Mouse (Mus musculus): ENCODE measurements at regions not wholly inside any gene's neighbourhood (a gene's known extent, or its start where the extent isn't known, plus 50 kb on each side); places are given as distances from the start of the nearest gene placed in this dataset.
"Not testable (repeated sequence)": the region's sequence is repeated elsewhere in the genome, so short reads cannot be mapped to it uniquely, and the experiment has no call there.

DNA sequence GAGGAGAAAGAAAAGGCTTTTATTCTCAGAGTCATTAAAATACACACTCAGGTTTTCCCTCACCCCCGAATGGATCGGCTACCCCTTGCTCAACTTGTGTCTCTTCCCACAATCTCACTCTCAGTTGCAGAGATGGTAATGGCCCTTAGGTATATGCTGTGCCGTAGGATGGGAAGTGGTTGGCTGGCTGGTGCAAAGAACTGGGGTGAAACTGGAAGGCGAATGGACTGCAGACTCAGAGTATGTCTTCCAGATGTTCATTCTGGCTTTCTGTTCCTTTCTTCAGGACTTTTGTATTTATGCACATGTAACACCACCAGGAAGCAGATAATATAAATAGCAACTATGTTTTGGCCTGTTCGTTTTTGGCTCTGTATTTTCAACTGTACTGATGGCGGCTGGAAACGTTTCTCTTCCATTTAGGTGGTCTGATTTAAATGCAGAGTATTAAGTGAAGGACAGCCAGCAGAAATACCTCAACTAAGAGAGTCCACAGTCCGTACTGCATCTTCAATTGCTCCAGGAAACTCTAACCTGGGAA lies 188.0 kb upstream of the Daam1 start:
- WGBS, result 83% methylated on average over 8 of the region's 8 CpGs
- Histone ChIP-seq H3K27me3 (no peaks in the 10 kb centered on the region), H3K4me3 (no peak overlapping the region), H3K27ac (no peak overlapping the region), H3K9me3 (no peaks in the 10 kb centered on the region), H3K9ac (no peak overlapping the region), H3K4me2 (no peak overlapping the region), H3K4me1 (replicated peaks) (peaks cover 14% of the 10 kb centered on the region), H3K36me3 (no peaks in the 10 kb centered on the region)
- ATAC-seq (ENCODE audit: low FRiP score), result no peak

GRCm38 (mm10) chr12:71651251-71651650 lies 179.6 kb upstream of the Daam1 start:
- 49% methylated on average over 2 of the region's 2 CpGs for WGBS
- ATAC-seq (ENCODE audit: low FRiP score), result no peak
- H3K27ac ChIP-seq, result no peak overlapping the region
- H3K36me3 ChIP-seq, result no peaks in the 10 kb centered on the region
- H3K27me3 ChIP-seq, result no peaks in the 10 kb centered on the region
- H3K4me1 ChIP-seq (replicated peaks), result no peaks in the 10 kb centered on the region
- H3K9ac ChIP-seq, result no peak overlapping the region
- H3K4me2 ChIP-seq, result no peak overlapping the region
- no peaks in the 10 kb centered on the region for H3K9me3 ChIP-seq
- no peak overlapping the region for H3K4me3 ChIP-seq

- H3K4me3 ChIP-seq, result no peak overlapping the region
- H3K27ac ChIP-seq, result 0 out of 2 replicates have a peak overlapping the region, but pooled peaks have one; percentile 44
- no peaks in the 10 kb centered on the region for H3K9me3 ChIP-seq
- H3K9ac ChIP-seq, result no peak overlapping the region
- H3K4me2 ChIP-seq, result no peak overlapping the region
- no peaks in the 10 kb centered on the region for H3K36me3 ChIP-seq
- WGBS, result 70% methylated on average over 10 of the region's 10 CpGs
- no peaks in the 10 kb centered on the region for H3K27me3 ChIP-seq
- no peak for ATAC-seq (ENCODE audit: low FRiP score)
- H3K4me1 ChIP-seq (replicated peaks), result peaks cover 9% of the 10 kb centered on the region; the same call in 1 of the 2 replicates
Measured at GRCm38 (mm10) chr12:71693346-71694038, 137.4 kb upstream of the Daam1 start.

DNA sequence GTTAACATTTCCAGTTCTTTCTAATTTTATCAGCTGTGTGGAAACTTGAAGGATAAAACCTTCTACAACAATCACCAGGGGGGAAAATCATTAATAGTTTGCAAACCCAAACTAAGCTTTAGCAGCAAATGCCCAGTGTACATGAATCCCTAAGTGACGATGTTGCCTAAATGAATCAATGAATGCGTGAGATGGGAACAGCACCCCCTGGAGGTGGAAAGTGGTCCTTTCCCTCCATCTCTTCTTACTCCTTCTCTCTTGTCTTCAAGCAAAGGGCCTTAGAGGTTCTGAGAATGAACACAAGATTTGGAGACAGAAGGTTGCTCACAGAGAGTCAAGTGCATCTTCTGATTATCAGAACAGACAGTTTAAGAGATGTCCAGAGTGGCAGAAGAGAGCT lies 129.1 kb upstream of the Daam1 start:
- no peaks in the 10 kb centered on the region for H3K9me3 ChIP-seq
- no peak for ATAC-seq (ENCODE audit: low FRiP score)
- H3K4me3 ChIP-seq, result no peak overlapping the region
- 83% methylated on average over 2 of the region's 2 CpGs for WGBS
- H3K4me2 ChIP-seq, result no peak overlapping the region
- H3K36me3 ChIP-seq, result no peaks in the 10 kb centered on the region
- H3K27me3 ChIP-seq, result no peaks in the 10 kb centered on the region
- no peak overlapping the region for H3K27ac ChIP-seq
- no peak overlapping the region for H3K9ac ChIP-seq
- no peaks in the 10 kb centered on the region for H3K4me1 ChIP-seq (replicated peaks)

GRCm38 (mm10) chr12:71702181-71702580 lies 128.7 kb upstream of the Daam1 start:
- Histone ChIP-seq H3K27me3 (no peaks in the 10 kb centered on the region), H3K4me2 (no peak overlapping the region), H3K9me3 (no peaks in the 10 kb centered on the region), H3K4me3 (no peak overlapping the region), H3K9ac (no peak overlapping the region), H3K4me1 (replicated peaks) (no peaks in the 10 kb centered on the region), H3K36me3 (no peaks in the 10 kb centered on the region), H3K27ac (0 out of 2 replicates have a peak overlapping the region, but pooled peaks have one; percentile 23)
- no peak for ATAC-seq (ENCODE audit: low FRiP score)
- WGBS, result 87% methylated on average over 11 of the region's 11 CpGs

GRCm38 (mm10) chr12:71703146-71703902 lies 127.6 kb upstream of the Daam1 start:
- H3K9me3 ChIP-seq, result no peaks in the 10 kb centered on the region
- WGBS, result 87% methylated on average over 13 of the region's 13 CpGs
- H3K36me3 ChIP-seq, result no peaks in the 10 kb centered on the region
- ATAC-seq (ENCODE audit: low FRiP score), result no peak
- H3K9ac ChIP-seq, result no peak overlapping the region
- H3K27me3 ChIP-seq, result no peaks in the 10 kb centered on the region
- no peaks in the 10 kb centered on the region for H3K4me1 ChIP-seq (replicated peaks)
- H3K4me2 ChIP-seq, result no peak overlapping the region
- H3K4me3 ChIP-seq, result no peak overlapping the region
- H3K27ac ChIP-seq, result no peak overlapping the region

DNA sequence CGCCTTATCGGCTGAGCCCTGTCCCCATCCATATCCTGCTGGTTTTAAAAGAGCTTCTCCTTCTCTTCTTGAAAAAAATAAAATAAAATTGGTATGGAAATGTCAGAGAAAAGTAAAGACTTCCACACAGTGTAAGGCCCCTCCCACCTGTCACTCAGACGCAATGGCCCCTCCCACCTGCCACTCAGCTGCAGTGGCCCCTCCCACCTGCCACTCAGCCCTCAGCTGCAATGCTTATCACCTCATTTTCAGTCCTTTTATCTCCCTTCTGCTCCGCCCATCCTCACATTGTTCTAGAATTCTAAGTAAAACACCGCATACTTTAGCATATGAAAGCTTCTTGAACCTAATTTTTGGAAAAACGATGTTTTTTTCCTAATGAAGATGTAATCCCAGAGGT lies 126.4 kb upstream of the Daam1 start:
- WGBS, result 72% methylated on average over 6 of the region's 6 CpGs
- Histone ChIP-seq H3K9me3 (no peaks in the 10 kb centered on the region), H3K36me3 (no peaks in the 10 kb centered on the region), H3K4me3 (no peak overlapping the region), H3K4me2 (no peak overlapping the region), H3K4me1 (replicated peaks) (no peaks in the 10 kb centered on the region), H3K27me3 (no peaks in the 10 kb centered on the region), H3K9ac (no peak overlapping the region), H3K27ac (no peak overlapping the region)
- ATAC-seq (ENCODE audit: low FRiP score), result no peak

GRCm38 (mm10) chr12:71707727-71708369 lies 123.0 kb upstream of the Daam1 start:
- H3K27ac ChIP-seq, result no peak overlapping the region
- no peaks in the 10 kb centered on the region for H3K9me3 ChIP-seq
- H3K4me1 ChIP-seq (replicated peaks), result no peaks in the 10 kb centered on the region
- WGBS, result 29% methylated on average over 10 of the region's 10 CpGs
- no peak overlapping the region for H3K4me3 ChIP-seq
- no peak overlapping the region for H3K4me2 ChIP-seq
- H3K9ac ChIP-seq, result no peak overlapping the region
- H3K27me3 ChIP-seq, result no peaks in the 10 kb centered on the region
- H3K36me3 ChIP-seq, result no peaks in the 10 kb centered on the region
- ATAC-seq (ENCODE audit: low FRiP score), result peak; percentile 61; the same call in 1 of the 2 replicates

GRCm38 (mm10) chr12:71714606-71715005 lies 116.3 kb upstream of the Daam1 start:
- H3K9ac ChIP-seq, result no peak overlapping the region
- WGBS, result 59% methylated on average over 7 of the region's 7 CpGs

DNA sequence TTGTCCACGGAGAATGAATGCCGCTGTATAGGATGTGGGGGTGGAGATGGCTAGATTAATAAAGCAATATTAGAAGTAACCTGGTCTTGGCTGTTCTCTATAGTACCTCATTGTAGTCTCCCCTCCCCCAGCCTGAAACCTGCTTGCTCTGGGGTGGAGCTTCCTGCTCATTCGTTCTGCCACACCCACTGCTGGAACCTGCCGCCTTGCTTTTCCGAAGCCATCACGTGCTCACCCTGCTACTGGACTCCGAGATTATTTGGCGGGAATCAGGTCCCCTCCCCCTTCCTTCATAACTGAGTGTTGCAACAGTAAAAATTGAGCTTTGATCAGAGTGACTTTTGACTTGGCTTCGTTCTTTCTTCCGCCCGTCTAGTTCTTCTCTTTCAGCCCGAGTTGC lies 112.5 kb upstream of the Daam1 start:
- H3K9ac ChIP-seq; H3K4me2 ChIP-seq; H3K36me3 ChIP-seq; H3K9me3 ChIP-seq; H3K4me3 ChIP-seq; H3K27me3 ChIP-seq; ATAC-seq (ENCODE audit: low FRiP score); H3K27ac ChIP-seq; H3K4me1 ChIP-seq (replicated peaks): not testable (repeated sequence)
- WGBS, result 80% methylated on average over 12 of the region's 12 CpGs

More at GRCm38 (mm10) chr12:71714606-71715005, 116.3 kb upstream of the Daam1 start:
- H3K4me1 ChIP-seq (replicated peaks), result no peaks in the 10 kb centered on the region
- H3K4me3 ChIP-seq, result no peak overlapping the region
- no peak overlapping the region for H3K27ac ChIP-seq
- no peaks in the 10 kb centered on the region for H3K9me3 ChIP-seq
- no peaks in the 10 kb centered on the region for H3K27me3 ChIP-seq
- no peak for ATAC-seq (ENCODE audit: low FRiP score)
- H3K4me2 ChIP-seq, result no peak overlapping the region
- no peaks in the 10 kb centered on the region for H3K36me3 ChIP-seq

GRCm38 (mm10) chr12:71718911-71719310 lies 112.0 kb upstream of the Daam1 start:
- no peak overlapping the region for H3K4me2 ChIP-seq
- WGBS, result 83% methylated on average over 7 of the region's 7 CpGs
- ATAC-seq (ENCODE audit: low FRiP score), result no peak
- no peaks in the 10 kb centered on the region for H3K4me1 ChIP-seq (replicated peaks)
- no peak overlapping the region for H3K9ac ChIP-seq
- no peaks in the 10 kb centered on the region for H3K36me3 ChIP-seq
- H3K27me3 ChIP-seq, result no peaks in the 10 kb centered on the region
- H3K27ac ChIP-seq, result no peak overlapping the region
- no peaks in the 10 kb centered on the region for H3K9me3 ChIP-seq
- H3K4me3 ChIP-seq, result no peak overlapping the region

- Histone ChIP-seq H3K9me3 (no peaks in the 10 kb centered on the region), H3K36me3 (no peaks in the 10 kb centered on the region), H3K27ac (no peak overlapping the region), H3K4me1 (replicated peaks) (no peaks in the 10 kb centered on the region), H3K27me3 (no peaks in the 10 kb centered on the region), H3K4me2 (no peak overlapping the region), H3K9ac (no peak overlapping the region), H3K4me3 (no peak overlapping the region)
- 44% methylated on average over 5 of the region's 5 CpGs for WGBS
- ATAC-seq (ENCODE audit: low FRiP score), result no peak
Measured at GRCm38 (mm10) chr12:71725140-71725539, 105.7 kb upstream of the Daam1 start.

Data from hindbrain, embryonic 13.5 days (tissue).